Mouse (Mus musculus): ENCODE measurements around the gene Tmem91.

- TF ChIP-seq CTCF (conservative IDR thresholded peaks at IDR 0.05; ENCODE audit: low read length) (peak; percentile 73), POU5F1 (IDR thresholded peaks at IDR 0.05; ENCODE audit: borderline replicate concordance, low read length) (no peak)
These were observed 2.5 kb downstream of the Tmem91 start for GRCm38 (mm10) chr7:25672442-25672841.
